Mouse (Mus musculus) layer of hippocampus, postnatal 36 days (tissue): ENCODE data around the gene Cd83. TPM values are rescaled to one million over a fixed set of nuclear protein-coding genes. Genes with fewer than 3 reads are reported as not detected.

Source experiments
- DNase-seq, 2 experiments: peaks; one replicate each; pipeline ENCODE4 v3.0.0; 2022
- total RNA-seq, 2 experiments: library from RNA; stranded (reverse); gene quantifications; 2 replicates each; pipeline ENCODE4 v1.2.3; 2021

The Cd83 gene
- total RNA-seq, 2 experiments from 2014 or later: 7.0 to 8.1 TPM

DNA sequence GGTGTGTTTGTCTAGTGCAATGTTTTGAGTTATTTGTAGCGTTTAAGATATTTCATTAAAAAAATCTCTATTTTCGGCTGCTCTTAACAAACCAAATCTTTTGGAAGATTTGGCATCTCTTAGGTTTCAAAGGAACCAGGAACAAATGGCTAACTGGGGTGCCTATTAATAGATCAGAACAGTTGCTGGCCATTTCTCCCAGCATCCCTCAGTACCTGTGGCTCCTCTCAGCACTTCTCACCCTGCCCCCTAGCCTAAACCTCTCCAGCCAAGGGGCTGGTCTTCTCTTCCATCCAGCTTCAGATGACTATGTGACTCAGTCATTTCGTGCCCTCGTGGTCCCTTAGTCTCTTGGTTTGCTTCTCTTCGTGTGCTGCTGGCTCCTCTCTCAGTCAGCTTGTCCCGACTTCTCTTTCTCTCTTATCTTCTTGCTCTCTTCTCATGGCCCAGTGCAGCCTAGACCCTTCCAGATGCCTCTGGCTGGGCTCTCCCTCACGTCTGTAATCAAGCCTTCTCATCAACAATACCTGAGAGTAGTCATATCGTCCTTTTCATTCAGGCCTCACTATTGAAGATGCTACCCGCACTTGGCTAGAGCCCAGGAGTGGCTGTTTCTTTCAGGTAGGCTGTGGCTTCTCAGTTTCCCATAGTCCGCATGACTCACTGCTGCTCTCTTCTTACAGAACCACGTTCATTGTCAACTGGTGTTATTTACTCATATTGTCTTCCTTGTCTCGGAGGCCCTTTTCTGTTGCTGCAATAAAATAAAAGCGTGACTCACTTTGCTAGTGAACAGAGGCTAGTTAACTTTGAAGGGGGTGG lies 9.8 kb upstream of the Cd83 start:
- DNase-seq: no peak

- no peak for DNase-seq
These were observed 9.2 kb upstream of the Cd83 start for GRCm38 (mm10) chr13:43775427-43775733.

- DNase-seq: no peak
These were observed 7.1 kb upstream of the Cd83 start for GRCm38 (mm10) chr13:43777321-43778002.

- DNase-seq: no peak
These were observed 6.4 kb upstream of the Cd83 start for GRCm38 (mm10) chr13:43778021-43778649.

- no peak for DNase-seq
These were observed 5.6 kb upstream of the Cd83 start for GRCm38 (mm10) chr13:43778971-43779370.

DNA sequence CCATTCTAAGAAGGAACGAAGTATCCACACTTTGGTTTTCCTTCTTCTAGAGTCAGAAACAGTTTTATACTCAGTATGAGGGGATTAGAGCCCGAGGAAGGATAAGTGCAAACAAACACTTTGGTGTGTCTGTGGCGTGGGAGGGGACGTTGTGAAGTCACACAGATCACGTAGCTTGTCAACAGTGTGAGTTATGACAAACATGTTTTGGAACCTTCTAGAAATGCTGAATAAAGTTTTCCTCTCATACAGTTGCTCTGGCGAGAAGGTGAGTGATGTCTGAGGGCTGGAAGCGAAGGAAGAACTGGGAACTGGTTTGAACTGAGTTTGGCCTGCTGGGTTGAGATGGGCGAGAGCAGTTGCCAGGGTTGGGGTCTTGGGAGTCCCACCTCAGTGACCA lies 4.5 kb upstream of the Cd83 start:
- DNase-seq: no peak

GRCm38 (mm10) chr13:43785712-43786072 lies 1.1 kb downstream of the Cd83 start:
- DNase-seq: no peak

DNA sequence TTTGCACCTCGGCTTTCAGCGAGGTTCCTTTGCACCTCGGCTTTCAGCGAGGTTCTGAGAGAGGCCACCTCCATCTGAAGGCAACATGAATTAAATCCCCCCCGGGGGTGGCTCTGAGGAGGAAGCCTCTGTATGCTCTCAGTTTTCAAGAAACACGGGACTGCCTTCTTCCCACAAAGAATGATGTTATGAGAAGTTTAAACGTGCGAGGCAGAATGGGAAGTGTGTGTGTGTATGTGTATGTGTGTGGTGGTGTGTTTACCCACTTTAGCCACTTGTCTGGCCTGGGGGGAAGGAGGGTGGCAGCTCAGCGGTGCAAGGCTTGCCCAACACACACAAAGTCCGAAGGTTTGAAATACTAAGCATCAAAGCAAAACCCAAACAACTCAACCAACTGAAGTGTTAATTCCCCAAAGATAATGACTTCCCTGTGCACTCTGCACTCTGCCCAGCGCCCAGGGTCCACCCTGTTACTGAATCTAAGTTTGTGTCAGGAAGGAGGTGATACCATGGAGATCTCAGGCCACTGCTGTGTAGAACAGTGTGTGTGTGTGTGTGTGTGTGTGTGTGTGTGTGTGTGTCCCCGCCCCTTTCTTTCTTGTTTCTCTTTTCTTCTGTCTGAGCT lies 1.7 kb downstream of the Cd83 start:
- no peak for DNase-seq

DNA sequence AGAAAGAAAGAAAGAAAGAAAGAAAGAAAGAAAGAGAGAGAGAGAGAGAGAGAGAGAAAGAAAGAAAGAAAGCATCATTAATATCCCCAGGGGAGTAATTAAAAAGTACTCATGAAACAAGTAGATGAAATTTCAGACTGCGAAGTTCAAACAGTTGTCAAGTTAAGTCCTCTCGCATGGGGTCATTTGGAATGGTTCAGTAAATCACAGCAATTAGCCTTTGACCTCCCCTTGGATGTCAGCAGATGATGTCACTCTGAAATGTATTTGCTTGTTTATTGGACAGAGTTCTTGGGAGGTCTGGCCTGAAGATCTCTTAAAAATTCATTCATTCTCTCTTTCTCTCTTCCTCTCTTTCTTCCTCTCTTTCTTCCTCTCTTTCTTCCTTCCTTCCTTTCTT lies 2.7 kb downstream of the Cd83 start:
- DNase-seq: no peak

DNA sequence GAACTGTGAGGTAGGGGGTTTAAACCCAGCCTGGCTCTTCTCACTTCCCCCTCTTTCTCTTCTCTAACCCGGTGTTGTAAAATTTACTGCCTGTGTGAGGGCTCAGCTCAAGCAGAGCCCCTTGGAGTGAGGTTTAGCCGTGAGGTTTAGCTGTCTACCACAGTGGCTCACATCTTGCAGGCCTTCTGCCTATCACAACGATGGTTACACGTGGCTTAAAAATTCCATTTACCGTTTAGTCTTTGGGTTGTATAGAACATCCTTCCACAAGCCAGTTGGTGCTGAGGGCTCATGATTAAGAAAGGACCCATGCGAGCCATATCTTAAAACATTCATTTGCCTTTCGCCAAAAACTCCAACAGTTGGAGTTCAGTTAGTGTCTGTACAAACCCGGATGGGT lies 3.5 kb downstream of the Cd83 start:
- DNase-seq: no peak

GRCm38 (mm10) chr13:43788983-43789645 lies 4.5 kb downstream of the Cd83 start:
- no peak for DNase-seq

DNA sequence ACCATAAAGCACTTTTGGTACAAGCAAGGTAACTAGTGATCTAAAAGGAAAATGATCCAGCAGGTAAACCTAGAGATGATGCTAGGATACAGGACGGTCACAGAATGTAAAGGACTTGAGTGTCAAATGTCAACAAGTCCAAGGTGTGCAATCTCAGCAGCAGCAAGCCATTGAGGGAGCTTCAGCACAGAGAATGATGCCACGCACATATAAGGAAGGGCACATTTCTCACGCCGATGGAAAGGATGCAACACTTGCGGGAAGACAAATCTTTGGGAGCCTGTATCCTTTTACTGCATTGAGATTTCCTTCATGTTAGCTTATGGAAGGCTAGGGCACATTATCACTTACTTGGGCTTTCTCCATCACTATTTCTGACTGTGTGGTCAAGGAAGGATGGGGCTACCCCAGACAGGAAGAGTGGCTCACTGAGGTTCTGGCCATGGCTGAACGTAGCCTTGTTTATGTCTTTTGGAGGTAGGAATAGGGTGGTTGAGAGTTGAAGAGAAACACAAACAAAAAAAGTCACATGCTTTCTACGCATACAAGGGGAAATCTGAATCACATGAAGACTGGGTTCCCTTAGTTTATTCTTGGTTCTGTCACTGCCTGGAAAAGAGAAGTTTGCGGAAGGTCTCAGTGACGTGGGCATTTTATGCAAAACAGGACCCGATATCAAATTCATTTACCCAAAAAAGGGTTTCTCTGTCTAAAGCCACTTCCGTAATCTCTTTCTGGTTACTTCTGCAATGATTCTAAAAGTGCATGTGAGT lies 5.8 kb downstream of the Cd83 start:
- no peak for DNase-seq

DNA sequence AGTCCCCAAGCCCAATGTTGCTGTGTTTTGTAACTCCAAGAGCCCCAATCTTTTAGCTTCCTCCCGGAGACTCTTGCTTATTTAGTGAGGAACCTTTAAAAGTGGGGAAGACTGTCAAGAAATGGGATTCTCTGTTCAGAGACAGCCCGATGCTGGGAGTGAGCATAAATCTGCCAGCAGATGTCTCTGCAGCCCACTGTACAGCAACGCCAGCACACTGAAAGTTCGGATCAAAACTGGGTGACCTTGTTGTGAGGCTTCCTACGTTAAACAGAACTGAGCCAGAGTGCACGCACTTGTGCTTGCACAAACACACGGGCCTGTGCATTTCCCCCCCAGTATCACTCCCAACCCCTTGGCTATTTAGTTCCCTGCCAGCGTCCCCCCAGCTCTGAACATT lies 10.8 kb downstream of the Cd83 start:
- no peak for DNase-seq

GRCm38 (mm10) chr13:43798655-43799054 lies 14.1 kb downstream of the Cd83 start:
- DNase-seq: no peak

DNA sequence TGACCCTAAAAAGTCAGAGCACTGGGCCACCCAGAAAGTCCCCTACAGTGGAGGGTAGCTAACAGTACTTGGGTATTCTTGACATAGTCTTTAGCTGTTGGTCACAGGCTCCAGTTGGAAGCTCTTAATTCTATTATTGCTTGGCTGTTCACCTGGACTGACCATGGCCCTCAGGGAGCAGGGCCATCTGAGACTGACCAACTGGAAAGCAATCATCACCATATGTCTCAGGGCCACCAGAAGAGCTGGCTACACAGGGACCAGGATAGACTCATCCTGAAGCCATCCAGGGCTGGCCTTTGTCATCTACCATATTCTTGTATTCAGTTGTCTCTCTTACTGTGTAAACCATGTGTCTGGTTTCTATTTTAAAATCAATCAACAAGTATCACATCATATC lies 15.6 kb downstream of the Cd83 start:
- no peak for DNase-seq

DNA sequence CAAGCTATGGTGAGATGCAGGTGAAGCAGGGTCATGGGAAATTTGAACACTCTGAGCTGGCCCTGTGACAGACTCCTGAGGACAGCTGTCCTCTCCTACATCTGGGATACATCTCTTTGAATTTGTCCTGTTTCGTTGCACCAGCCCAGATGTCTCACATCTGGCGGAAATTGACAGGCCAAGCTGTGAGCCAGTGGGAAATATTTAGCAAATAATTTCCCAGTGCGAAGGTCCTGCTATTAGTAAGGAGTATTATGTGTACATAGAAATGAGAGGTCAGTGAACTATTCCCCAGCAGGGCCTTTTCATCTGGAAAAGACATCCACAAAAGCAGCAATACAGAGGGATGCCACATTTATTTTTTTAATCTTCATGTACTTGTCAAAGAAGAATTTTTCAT lies 17.4 kb downstream of the Cd83 start:
- no peak for DNase-seq

- DNase-seq: no peak
These were observed 18.0 kb downstream of the Cd83 start for GRCm38 (mm10) chr13:43802361-43803137.

GRCm38 (mm10) chr13:43804648-43805047 lies 20.1 kb downstream of the Cd83 start:
- no peak for DNase-seq

GRCm38 (mm10) chr13:43805159-43805758 lies 20.7 kb downstream of the Cd83 start:
- no peak for DNase-seq

DNA sequence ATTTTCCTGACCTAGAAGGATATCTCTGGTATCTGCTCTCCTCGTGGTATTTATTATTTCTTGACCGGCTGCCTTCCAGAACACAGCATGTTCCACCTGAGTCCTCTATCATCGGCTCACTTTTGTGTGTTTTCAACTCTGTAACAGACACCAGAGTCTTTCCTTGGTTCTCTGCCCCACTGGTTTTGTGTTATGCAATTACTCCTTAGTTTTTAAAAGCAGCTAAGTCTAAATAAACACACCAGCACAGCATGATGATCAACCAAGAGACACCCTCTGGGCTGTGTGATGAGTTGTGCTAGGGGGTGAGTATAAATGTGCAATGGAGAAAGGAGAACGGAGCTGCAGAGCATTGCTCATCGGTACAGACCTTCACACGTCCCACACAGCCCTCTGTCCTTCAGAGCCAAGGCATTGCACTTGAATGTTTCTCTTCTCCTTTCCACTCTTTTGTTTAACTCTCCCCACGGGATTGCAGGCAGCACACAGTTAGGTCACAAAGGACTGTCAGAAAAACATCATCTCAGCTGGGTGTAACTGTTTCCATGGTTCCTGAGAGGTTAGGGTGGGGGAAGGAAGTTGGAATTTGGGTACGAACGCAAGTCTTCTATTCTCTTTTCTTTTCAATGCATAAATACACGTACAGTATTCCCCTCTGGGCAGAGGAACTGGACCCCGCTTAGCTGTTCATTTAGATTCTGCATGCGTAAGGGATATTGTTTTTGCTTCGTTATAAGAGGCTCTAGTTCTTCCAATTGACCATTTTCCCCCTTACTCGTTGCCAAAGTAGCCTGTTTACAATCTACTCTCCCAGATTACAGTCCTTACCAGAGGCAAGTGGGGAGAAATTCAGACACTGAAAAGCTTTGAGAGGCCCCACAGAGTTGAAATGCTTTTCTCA lies 22.0 kb downstream of the Cd83 start:
- no peak for DNase-seq
